Mouse (Mus musculus) small intestine, adult 2 months (tissue): ENCODE measurements at regions not wholly inside any gene's neighbourhood (a gene's known extent, or its start where the extent isn't known, plus 50 kb on each side); places are given as distances from the start of the nearest gene placed in this dataset.

ENCODE experiments used
- CTCF ChIP-seq: fragments of 200-500 bp; IDR thresholded peaks from 2 replicates; pipeline ENCODE4 v1.5.1; 2012; ENCODE audit warnings: low read depth, mild to moderate bottlenecking, control low read depth, inconsistent platforms, low read length, moderate library complexity, mixed read lengths; ENCODE audit not compliant: insufficient replicate concordance, insufficient read length; ENCODE audit errors: extremely low read depth
- POLR2A ChIP-seq: fragments of 200-500 bp; IDR thresholded peaks from 2 replicates; pipeline ENCODE4 v1.6.1; 2012; ENCODE audit warnings: low read depth, mild to moderate bottlenecking, control low read depth, inconsistent platforms, low read length, moderate library complexity

DNA sequence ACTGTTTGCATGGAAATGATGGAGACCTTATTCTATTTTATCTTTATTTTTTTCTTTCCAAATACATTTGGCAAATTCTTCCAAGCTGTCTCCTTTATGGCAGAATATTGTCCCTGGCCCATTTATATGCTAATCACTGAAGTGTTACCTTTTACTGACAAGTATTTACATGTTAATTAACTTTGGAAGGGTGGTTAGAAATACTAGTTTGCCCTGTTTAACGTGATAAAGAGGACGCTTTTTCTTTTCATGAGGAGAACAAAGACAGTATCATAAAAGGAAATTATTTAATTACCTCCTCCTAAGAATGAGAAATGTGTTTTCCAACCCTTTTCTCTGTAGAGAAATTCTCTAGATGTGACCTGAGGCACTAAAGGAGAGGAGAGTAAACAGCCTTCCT lies 491.4 kb upstream of the Fam92a start:
- TF ChIP-seq CTCF (no peak), POLR2A (no peak)
